In genomic region chr17:27176754-27177153, GRCm38 (mm10) we compare ENCODE assay signal across 28 mouse cellular contexts. TPM values are rescaled to one million over a fixed set of nuclear protein-coding genes. Genes with fewer than 3 reads are reported as not detected.
"Had no signal": no experiment of that assay in that cellular context is flagged by ENCODE, and none has a peak within 500 bp of the region (broad histone marks: within the 10 kb centered on the region; RNA-seq: fewer than 3 reads in every experiment).

No protein-coding gene starts in this region.

- H3K4me3 ChIP-seq: heart, adult 2 months; heart, embryonic 13.5 days; heart, embryonic 15.5 days; hindbrain, embryonic 13.5 days; hindbrain, embryonic 15.5 days; kidney, embryonic 15.5 days; layer of hippocampus, adult 2 months; left cerebral cortex, adult 2 months; liver, embryonic 13.5 days; liver, embryonic 15.5 days had no signal

- DNase-seq: gastrocnemius, postnatal 14 days; gastrocnemius, postnatal 36 days; heart, adult 11 months; heart, adult 2 months; heart, postnatal 14 days; heart, postnatal 36 days; kidney, adult 11 months; kidney, adult 2 months; kidney, adult 9 months; kidney, postnatal 14 days; kidney, postnatal 36 days; liver; liver, embryonic 13.5 days had no signal

- H3K9me3 ChIP-seq: heart, embryonic 13.5 days; heart, embryonic 15.5 days; hindbrain, embryonic 13.5 days; hindbrain, embryonic 15.5 days; kidney, embryonic 15.5 days; liver, embryonic 15.5 days had no signal

- H3K9ac ChIP-seq: heart, embryonic 13.5 days; heart, embryonic 15.5 days; hindbrain, embryonic 15.5 days; kidney, embryonic 15.5 days; liver, embryonic 13.5 days; liver, embryonic 15.5 days had no signal

- H3K4me1 ChIP-seq: heart, embryonic 15.5 days had no signal

- H3K27me3 ChIP-seq: heart, embryonic 15.5 days; hindbrain, embryonic 13.5 days; hindbrain, embryonic 15.5 days; liver, embryonic 15.5 days had no signal

- H3K36me3 ChIP-seq: heart, embryonic 13.5 days; heart, embryonic 15.5 days; hindbrain, embryonic 13.5 days; hindbrain, embryonic 15.5 days; kidney, embryonic 15.5 days; liver, embryonic 13.5 days; liver, embryonic 15.5 days had no signal

- ATAC-seq: intestine, embryonic 16.5 days had no signal

- H3K4me2 ChIP-seq: heart, embryonic 11.5 days; heart, embryonic 13.5 days; heart, embryonic 15.5 days; hindbrain, embryonic 13.5 days; hindbrain, embryonic 15.5 days; kidney, embryonic 15.5 days; liver, embryonic 11.5 days; liver, embryonic 13.5 days; liver, embryonic 15.5 days had no signal

- H3K27ac ChIP-seq: heart, adult 2 months; heart, embryonic 13.5 days; heart, embryonic 15.5 days; hindbrain, embryonic 15.5 days; kidney, embryonic 15.5 days; kidney, postnatal 0 days; layer of hippocampus, adult 2 months; left cerebral cortex, adult 2 months; liver, embryonic 13.5 days; liver, embryonic 15.5 days had no signal

RNA-seq across cellular contexts. Expression of gene Ip6k3, which starts 9.2 kb away (rescaled TPM):
- total RNA-seq: hematopoietic stem cell, adult 5-6 weeks; layer of hippocampus, postnatal 10 days had no signal
- polyA plus RNA-seq: intestine, embryonic 14.5 days had no signal
